In genomic region chrX:73998911-73999869, GRCm38 (mm10) we compare ENCODE assay signal across 9 mouse cellular contexts. TPM values are rescaled to one million over a fixed set of nuclear protein-coding genes. Genes with fewer than 3 reads are reported as not detected.
DNase-seq lines count a peak whose midpoint lies in the region; ATAC-seq and TF ChIP-seq lines count a peak whose summit lies in the region.
"Had no signal": no experiment of that assay in that cellular context is flagged by ENCODE, and none has a peak within 500 bp of the region (broad histone marks: within the 10 kb centered on the region; RNA-seq: fewer than 3 reads in every experiment).

No protein-coding gene starts in this region.

- no peak overlapping the region for H3K9ac ChIP-seq in forebrain, postnatal 0 days
- H3K9ac ChIP-seq in hindbrain, embryonic 16.5 days (ENCODE audit: low read depth, low read length): no peak overlapping the region
- H3K9ac ChIP-seq in midbrain, embryonic 13.5 days (replicated peaks): no peak overlapping the region
- H3K9ac ChIP-seq: limb, embryonic 15.5 days had no signal

- no peak for TF ChIP-seq POLR2A in brain, embryonic 14.5 days (IDR thresholded peaks at IDR 0.05; ENCODE audit: borderline replicate concordance, extremely low read depth, insufficient read depth, insufficient read length, poor library complexity, severe bottlenecking)

- H3K4me1 ChIP-seq in forebrain, postnatal 0 days (ENCODE audit: insufficient read depth): no peaks in the 10 kb centered on the region
- 0 out of 2 replicates have a peak, but pooled peaks cover 3% of the 10 kb centered on the region for H3K4me1 ChIP-seq in hindbrain, embryonic 16.5 days (ENCODE audit: control insufficient read depth, insufficient read depth, low read depth, low read length)
- no peaks in the 10 kb centered on the region; the same call in 1 of the 2 replicates for H3K4me1 ChIP-seq in midbrain, embryonic 13.5 days (replicated peaks)
- H3K4me1 ChIP-seq: limb, embryonic 15.5 days had no signal

- H3K36me3 ChIP-seq in forebrain, postnatal 0 days (ENCODE audit: insufficient read depth): no peaks in the 10 kb centered on the region
- no peaks in the 10 kb centered on the region for H3K36me3 ChIP-seq in hindbrain, embryonic 16.5 days (ENCODE audit: control insufficient read depth, insufficient read depth, low read length)
- no peaks in the 10 kb centered on the region for H3K36me3 ChIP-seq in midbrain, embryonic 13.5 days
- H3K36me3 ChIP-seq: limb, embryonic 15.5 days had no signal

- no peak for TF ChIP-seq CTCF in brain, embryonic 14.5 days (IDR thresholded peaks at IDR 0.05; ENCODE audit: borderline replicate concordance, extremely low read depth, insufficient read depth, insufficient read length)
- TF ChIP-seq CTCF in forebrain, postnatal 0 days (IDR thresholded peaks at IDR 0.05; ENCODE audit: low read depth): no peak

- peak; percentile 29 for DNase-seq in gastrocnemius, adult 18-20 months (ENCODE audit: low spot score)
- no peak for DNase-seq in gastrocnemius, postnatal 36 days
- DNase-seq in brain, embryonic 14.5 days (ENCODE audit: low read depth): peak; percentile 92
- peak; percentile 78 for DNase-seq in forebrain, postnatal 0 days
- peak; percentile 8 for DNase-seq in left cerebral cortex, postnatal 4 days
- no peak for DNase-seq in B cell, adult 2 months

- intact Hi-C loops in gastrocnemius, postnatal 36 days (cut with DNase I): no loop called here
- intact Hi-C loops in left cerebral cortex, postnatal 4 days (cut with DNase I): no loop called here

- H3K27ac ChIP-seq in forebrain, postnatal 0 days (ENCODE audit: low read depth, low read length): peak overlapping the region; percentile 67
- peak overlapping the region; percentile 37 for H3K27ac ChIP-seq in hindbrain, embryonic 16.5 days (ENCODE audit: low read depth, low read length)
- peak overlapping the region; percentile 78 for H3K27ac ChIP-seq in midbrain, embryonic 13.5 days
- H3K27ac ChIP-seq: limb, embryonic 15.5 days had no signal

- peak; percentile 97 for ATAC-seq in forebrain, postnatal 0 days
- peak; percentile 94 for ATAC-seq in hindbrain, embryonic 16.5 days
- ATAC-seq in midbrain, embryonic 13.5 days: peak; percentile 93

- H3K27me3 ChIP-seq in forebrain, postnatal 0 days (ENCODE audit: insufficient read depth, low read length): no peaks in the 10 kb centered on the region
- no peaks in the 10 kb centered on the region for H3K27me3 ChIP-seq in hindbrain, embryonic 16.5 days (replicated peaks; ENCODE audit: control insufficient read depth, insufficient read depth, low read length)
- no peaks in the 10 kb centered on the region for H3K27me3 ChIP-seq in midbrain, embryonic 13.5 days
- H3K27me3 ChIP-seq: limb, embryonic 15.5 days had no signal

- H3K9me3 ChIP-seq in forebrain, postnatal 0 days (ENCODE audit: low read length): no peaks in the 10 kb centered on the region
- H3K9me3 ChIP-seq in hindbrain, embryonic 16.5 days (ENCODE audit: control insufficient read depth, low read length): no peaks in the 10 kb centered on the region
- no peaks in the 10 kb centered on the region for H3K9me3 ChIP-seq in midbrain, embryonic 13.5 days
- H3K9me3 ChIP-seq: limb, embryonic 15.5 days had no signal

- H3K4me2 ChIP-seq in forebrain, postnatal 0 days (ENCODE audit: low read depth): 0 out of 2 replicates have a peak overlapping the region, but pooled peaks have one; percentile 13
- H3K4me2 ChIP-seq in hindbrain, embryonic 16.5 days (ENCODE audit: low read length): peak overlapping the region; percentile 31
- H3K4me2 ChIP-seq in midbrain, embryonic 13.5 days (replicated peaks): peak overlapping the region; percentile 35
- H3K4me2 ChIP-seq: limb, embryonic 15.5 days had no signal

- 21% methylated on average over 8 of the region's 8 CpGs for WGBS in forebrain, postnatal 0 days
- 15% methylated on average over 8 of the region's 8 CpGs for WGBS in hindbrain, embryonic 16.5 days
- WGBS in midbrain, embryonic 13.5 days: 24% methylated on average over 8 of the region's 8 CpGs

- no peak overlapping the region for H3K4me3 ChIP-seq in forebrain, postnatal 0 days (ENCODE audit: low read depth, low read length)
- no peak overlapping the region for H3K4me3 ChIP-seq in hindbrain, embryonic 16.5 days (ENCODE audit: low read length)
- H3K4me3 ChIP-seq in midbrain, embryonic 13.5 days (replicated peaks): peak overlapping the region; percentile 15; the same call in 1 of the 2 replicates
- H3K4me3 ChIP-seq: limb, embryonic 15.5 days had no signal

RNA-seq across cellular contexts. Expression of gene Irak1, which starts 24.5 kb away (rescaled TPM):
- 10 to 100 TPM; 35.6 to 36.1 TPM for total RNA-seq in gastrocnemius, adult 18-20 months (2021)
- total RNA-seq in gastrocnemius, postnatal 36 days (2021): 10 to 100 TPM; 40.0 to 41.4 TPM
- polyA plus RNA-seq in brain, embryonic 14.5 days (2012; rRNA removed): 59.2 and 77.8 TPM in 2 replicates
- 41.9 and 63.7 TPM in 2 replicates for total RNA-seq in forebrain, postnatal 0 days (2014; rRNA removed)
- polyA plus RNA-seq in forebrain, postnatal 0 days (2015; fragmentation: Nextera tagmentation; extraction: Ambion mirVana): 21.0 and 28.0 TPM in 2 replicates
- 38.4 and 48.5 TPM in 2 replicates for polyA plus RNA-seq in hindbrain, embryonic 16.5 days (2015; fragmentation: Nextera tagmentation; extraction: Ambion mirVana)
- 10 to 100 TPM; 45.2 to 50.7 TPM for total RNA-seq in left cerebral cortex, postnatal 4 days (2021)
- polyA plus RNA-seq in midbrain, embryonic 13.5 days (2015; fragmentation: Nextera tagmentation; extraction: Ambion mirVana): 37.4 and 44.3 TPM in 2 replicates

RNA-seq across cellular contexts. Expression of gene Hcfc1, which starts 33.0 kb away (rescaled TPM):
- 10 to 100 TPM; 30.2 to 31.9 TPM for total RNA-seq in gastrocnemius, adult 18-20 months (2021)
- 10 to 100 TPM; 30.2 to 32.1 TPM for total RNA-seq in gastrocnemius, postnatal 36 days (2021)
- 50.3 and 83.2 TPM in 2 replicates for polyA plus RNA-seq in brain, embryonic 14.5 days (2012; rRNA removed)
- 69.7 and 102 TPM in 2 replicates for total RNA-seq in forebrain, postnatal 0 days (2014; rRNA removed)
- 23.1 and 30.8 TPM in 2 replicates for polyA plus RNA-seq in forebrain, postnatal 0 days (2015; fragmentation: Nextera tagmentation; extraction: Ambion mirVana)
- 38.1 and 44.2 TPM in 2 replicates for polyA plus RNA-seq in hindbrain, embryonic 16.5 days (2015; fragmentation: Nextera tagmentation; extraction: Ambion mirVana)
- total RNA-seq in left cerebral cortex, postnatal 4 days (2021): 10 to 100 TPM; 89.1 to 93.4 TPM
- 61.9 and 63.0 TPM in 2 replicates for polyA plus RNA-seq in midbrain, embryonic 13.5 days (2015; fragmentation: Nextera tagmentation; extraction: Ambion mirVana)

Comparison
In these comparisons a context has a peak if more than half of its experiments do, and no peak if none do; other contexts are left out.
1. DNase-seq: peak in gastrocnemius, adult 18-20 months (single experiment), brain, embryonic 14.5 days (single experiment), forebrain, postnatal 0 days (single experiment) and left cerebral cortex, postnatal 4 days (single experiment); none in gastrocnemius, postnatal 36 days (0 of 2) and B cell, adult 2 months (0 of 2).
2. Peak in every context shown above with its lines, with median percentiles within 50 percentile points of each other: ATAC-seq, H3K27ac ChIP-seq and H3K4me2 ChIP-seq.